Mouse (Mus musculus) ES-E14 (cell line): ENCODE data around the gene Kdm5a.

Source experiments
- CHD2 ChIP-seq: IDR thresholded peaks from 2 replicates; pipeline ENCODE4 v1.6.1; 2014; ENCODE audit warnings: mild to moderate bottlenecking, low read depth, low read length, inconsistent platforms
- ZC3H11A ChIP-seq: IDR thresholded peaks from 2 replicates; pipeline ENCODE4 v1.6.1; 2012; ENCODE audit warnings: low read depth, mild to moderate bottlenecking, inconsistent platforms, low read length, borderline replicate concordance

DNA sequence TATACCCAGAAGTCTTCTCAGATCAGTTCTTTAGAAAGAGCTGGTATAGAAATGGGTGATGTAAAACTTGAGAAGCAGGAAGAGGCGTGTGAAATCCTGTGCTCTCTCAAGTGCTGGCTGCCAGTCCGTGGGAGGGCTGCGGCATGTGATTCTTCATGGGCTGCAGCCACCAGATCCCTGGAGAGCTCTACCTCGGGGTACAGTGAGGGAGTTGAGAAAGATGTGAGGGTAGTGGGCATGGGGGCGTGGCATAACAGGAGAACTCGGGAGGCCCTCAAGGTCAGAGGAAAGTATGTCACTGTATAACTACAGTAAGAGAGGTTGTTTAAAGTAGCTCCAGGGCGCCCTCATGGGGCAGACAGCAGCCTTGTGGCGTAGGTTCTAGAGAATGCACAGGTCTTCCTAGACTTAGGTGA is 119.3 kb downstream of the Kdm5a start:
- TF ChIP-seq ZC3H11A (no peak), CHD2 (no peak)
